Mouse (Mus musculus) CH12.LX (cell line): ENCODE measurements at regions not wholly inside any gene's neighbourhood (a gene's known extent, or its start where the extent isn't known, plus 50 kb on each side); places are given as distances from the start of the nearest gene placed in this dataset.

Source experiments
- CTCF ChIP-seq, 2 experiments: IDR thresholded peaks in 1 of 2; conservative IDR thresholded peaks in 1 of 2; 2 replicates each; pipeline ENCODE4 v1.5.1; 2011 to 2012; ENCODE audit warnings: low read depth in 2 of 2, low read length in 2 of 2, improper control_type of control experiment in 1 of 2, inconsistent platforms in 1 of 2, mild to moderate bottlenecking in 1 of 2, moderate library complexity in 1 of 2
- POLR2A ChIP-seq: IDR thresholded peaks from 2 replicates; pipeline ENCODE4 v1.6.1; 2011; ENCODE audit warnings: low read depth, mild to moderate bottlenecking, improper control_type of control experiment, low read length

DNA sequence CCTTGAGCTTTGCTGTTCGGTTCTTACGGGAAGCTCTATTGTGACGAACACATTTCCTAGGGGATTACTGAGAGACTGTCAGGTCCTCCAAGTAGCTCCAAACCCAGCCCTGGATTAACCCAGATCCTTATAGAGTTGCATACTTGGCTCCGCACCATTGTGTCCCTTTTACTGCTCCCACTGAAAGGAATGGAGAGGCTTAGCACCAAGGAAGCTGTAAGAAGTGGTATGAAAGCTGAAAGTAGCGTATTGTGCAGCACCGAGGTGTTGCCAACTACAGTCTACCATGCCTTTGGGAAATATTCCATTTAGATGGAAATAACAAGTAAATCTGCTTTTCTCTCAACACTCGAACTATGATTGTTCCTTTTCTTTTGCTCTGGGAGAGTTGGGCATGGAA, 53.5 kb upstream of the Lhcgr start:
- TF ChIP-seq CTCF (conservative IDR thresholded peaks at IDR 0.05 in 1 of 2, IDR thresholded peaks at IDR 0.05 in 1 of 2; ENCODE audit: low read depth in 2 of 2, low read length in 2 of 2) = no peak
- TF ChIP-seq POLR2A = no peak
